Mouse (Mus musculus) heart, embryonic 16.5 days (tissue): ENCODE measurements around the gene Klhl24. TPM values are rescaled to one million over a fixed set of nuclear protein-coding genes. Genes with fewer than 3 reads are reported as not detected.

Experiments
- ATAC-seq: fragments of 200-750 bp; cut with Nextera tagmentation; replicated peaks from 2 replicates; pipeline ENCODE4 v1.8.0; 2017; ENCODE audit warnings: moderate number of reproducible peaks; ENCODE audit not compliant: insufficient read depth, low FRiP score; ENCODE audit errors: extremely low read depth
- H3K27ac ChIP-seq: fragments of 300-500 bp; sonication (generic); 2 replicates; pipeline ENCODE4 v1.5.1; 2014; ENCODE audit warnings: mild to moderate bottlenecking, low read length, control low read depth, moderate library complexity
- H3K27me3 ChIP-seq: fragments of 300-500 bp; sonication (generic); 2 replicates; pipeline ENCODE4 v1.6.1; 2014; ENCODE audit warnings: low read length, mixed read lengths; ENCODE audit not compliant: control insufficient read depth, insufficient read depth
- H3K36me3 ChIP-seq: fragments of 300-500 bp; sonication (generic); 2 replicates; pipeline ENCODE4 v1.6.1; 2014; ENCODE audit not compliant: control insufficient read depth, insufficient read depth
- H3K4me1 ChIP-seq: fragments of 300-500 bp; sonication (generic); 2 replicates; pipeline ENCODE4 v1.6.1; 2014; ENCODE audit warnings: low read length, mixed read lengths; ENCODE audit not compliant: control insufficient read depth, insufficient read depth
- H3K4me2 ChIP-seq: fragments of 300-500 bp; sonication (generic); 2 replicates; pipeline ENCODE4 v1.6.1; 2014; ENCODE audit warnings: low read depth, mild to moderate bottlenecking, control low read depth, low read length
- H3K4me3 ChIP-seq: fragments of 300-500 bp; sonication (generic); 2 replicates; pipeline ENCODE4 v1.5.1; 2014; ENCODE audit warnings: mild to moderate bottlenecking, control low read depth, low read length
- H3K9ac ChIP-seq: fragments of 300-500 bp; sonication (generic); 2 replicates; pipeline ENCODE4 v1.6.1; 2014; ENCODE audit warnings: low read length, control low read depth
- H3K9me3 ChIP-seq: fragments of 300-500 bp; sonication (generic); replicated peaks from 2 replicates; pipeline ENCODE4 v1.6.1; 2016; ENCODE audit warnings: low read length; ENCODE audit not compliant: control insufficient read depth
- WGBS: fragments of 180-500 bp; shearing (Covaris S2); extraction: QIAGEN DNeasy Blood & Tissue Kit; methylation state at CpG from one replicate; pipeline ENCODE4 v1.1.7; 2014; 5-methylcytosine and 5-hydroxymethylcytosine counted together
- polyA plus RNA-seq: library from polyadenylated mRNA; unstranded; fragments of >200 nt; fragmentation: Nextera tagmentation; extraction: Ambion mirVana; gene quantifications from 2 replicates; pipeline ENCODE4 v1.2.1, GENCODE M21; 2015

Gene Klhl24
- polyA plus RNA-seq, 1 experiment from 2014 or later, result 42.3 TPM

GRCm38 (mm10) chr16:20090921-20091575, 6.3 kb upstream of the Klhl24 start:
- H3K4me2 ChIP-seq, result peak overlapping the region; percentile 44
- 0 out of 2 replicates have a peak, but pooled peaks cover 3% of the 10 kb centered on the region for H3K4me1 ChIP-seq
- no peak overlapping the region for H3K9ac ChIP-seq
- 13% methylated on average over 5 of the region's 5 CpGs for WGBS
- H3K36me3 ChIP-seq, result no peaks in the 10 kb centered on the region
- H3K27me3 ChIP-seq, result no peaks in the 10 kb centered on the region
- no peak overlapping the region for H3K4me3 ChIP-seq
- ATAC-seq, result peak; percentile 91
- H3K27ac ChIP-seq, result peak overlapping the region; percentile 83
- H3K9me3 ChIP-seq, result no peaks in the 10 kb centered on the region

GRCm38 (mm10) chr16:20095966-20096365, 1.4 kb upstream of the Klhl24 start:
- Histone ChIP-seq H3K9me3 (no peaks in the 10 kb centered on the region), H3K4me2 (no peak overlapping the region), H3K4me1 (peaks cover 2% of the 10 kb centered on the region; the same call in 1 of the 2 replicates), H3K27ac (no peak overlapping the region), H3K36me3 (0 out of 2 replicates have a peak, but pooled peaks cover 2% of the 10 kb centered on the region), H3K27me3 (no peaks in the 10 kb centered on the region), H3K4me3 (no peak overlapping the region), H3K9ac (no peak overlapping the region)
- no peak for ATAC-seq
- 84% methylated on average over 2 of the region's 2 CpGs for WGBS

- under 1% methylated on average over 61 of the region's 61 CpGs for WGBS
- no peaks in the 10 kb centered on the region for H3K9me3 ChIP-seq
- H3K36me3 ChIP-seq, result peaks cover 7% of the 10 kb centered on the region; the same call in 1 of the 2 replicates
- H3K4me1 ChIP-seq, result peaks cover 2% of the 10 kb centered on the region; the same call in 1 of the 2 replicates
- no peaks in the 10 kb centered on the region for H3K27me3 ChIP-seq
- peak overlapping the region; percentile 100 for H3K27ac ChIP-seq
- peak overlapping the region; percentile 67 for H3K4me2 ChIP-seq
- H3K9ac ChIP-seq, result peak overlapping the region; percentile 99
- peak; percentile 93 for ATAC-seq
- peak overlapping the region; percentile 97 for H3K4me3 ChIP-seq
Observed at GRCm38 (mm10) chr16:20097711-20098374, 501 bp downstream of the Klhl24 start.

- H3K4me1 ChIP-seq, result peaks cover 2% of the 10 kb centered on the region; the same call in 1 of the 2 replicates
- H3K27me3 ChIP-seq, result no peaks in the 10 kb centered on the region
- peak overlapping the region; percentile 67 for H3K4me2 ChIP-seq
- H3K9ac ChIP-seq, result peak overlapping the region; percentile 99
- H3K36me3 ChIP-seq, result peaks cover 11% of the 10 kb centered on the region
- 3% methylated on average over 4 of the region's 4 CpGs for WGBS
- no peak for ATAC-seq
- peaks cover 3% of the 10 kb centered on the region for H3K9me3 ChIP-seq
- H3K4me3 ChIP-seq, result peak overlapping the region; percentile 97
- H3K27ac ChIP-seq, result peak overlapping the region; percentile 100
Observed at GRCm38 (mm10) chr16:20098375-20098727, 1.0 kb downstream of the Klhl24 start.

- H3K9ac ChIP-seq, result peak overlapping the region; percentile 99; the same call in 1 of the 2 replicates
- peak overlapping the region; percentile 97 for H3K4me3 ChIP-seq
- H3K27ac ChIP-seq, result peak overlapping the region; percentile 68
- H3K9me3 ChIP-seq, result peaks cover 10% of the 10 kb centered on the region
- ATAC-seq, result no peak
- peak overlapping the region; percentile 67 for H3K4me2 ChIP-seq
- H3K36me3 ChIP-seq, result peaks cover 18% of the 10 kb centered on the region
- H3K4me1 ChIP-seq, result peaks cover 2% of the 10 kb centered on the region; the same call in 1 of the 2 replicates
- WGBS, result 82% methylated on average over 6 of the region's 6 CpGs
- no peaks in the 10 kb centered on the region for H3K27me3 ChIP-seq
Observed at GRCm38 (mm10) chr16:20098866-20099629, 1.7 kb downstream of the Klhl24 start.

- Histone ChIP-seq H3K4me1 (no peaks in the 10 kb centered on the region), H3K27ac (no peak overlapping the region), H3K9me3 (peaks cover 18% of the 10 kb centered on the region), H3K9ac (no peak overlapping the region), H3K4me2 (no peak overlapping the region), H3K4me3 (no peak overlapping the region), H3K36me3 (peaks cover 67% of the 10 kb centered on the region), H3K27me3 (no peaks in the 10 kb centered on the region)
- no peak for ATAC-seq
- 81% methylated on average over 8 of the region's 8 CpGs for WGBS
Observed at GRCm38 (mm10) chr16:20106996-20107395, 9.7 kb downstream of the Klhl24 start.

GRCm38 (mm10) chr16:20108961-20109360, 11.6 kb downstream of the Klhl24 start:
- H3K9ac ChIP-seq, result no peak overlapping the region
- 95% methylated on average over 6 of the region's 6 CpGs for WGBS
- no peak overlapping the region for H3K4me3 ChIP-seq
- H3K4me2 ChIP-seq, result no peak overlapping the region
- no peak for ATAC-seq
- peaks cover 56% of the 10 kb centered on the region for H3K36me3 ChIP-seq
- no peaks in the 10 kb centered on the region for H3K27me3 ChIP-seq
- H3K27ac ChIP-seq, result no peak overlapping the region
- peaks cover 9% of the 10 kb centered on the region; the same call in 1 of the 2 replicates for H3K9me3 ChIP-seq
- H3K4me1 ChIP-seq, result no peaks in the 10 kb centered on the region

GRCm38 (mm10) chr16:20112649-20113048, 15.3 kb downstream of the Klhl24 start:
- no peak overlapping the region for H3K4me3 ChIP-seq
- H3K9ac ChIP-seq, result no peak overlapping the region
- no peaks in the 10 kb centered on the region for H3K4me1 ChIP-seq
- WGBS, result 72% methylated on average over 2 of the region's 2 CpGs
- H3K27me3 ChIP-seq, result no peaks in the 10 kb centered on the region
- no peak overlapping the region for H3K4me2 ChIP-seq
- peaks cover 45% of the 10 kb centered on the region for H3K36me3 ChIP-seq
- H3K27ac ChIP-seq, result no peak overlapping the region
- peaks cover 6% of the 10 kb centered on the region; the same call in 1 of the 2 replicates for H3K9me3 ChIP-seq
- no peak for ATAC-seq
